Mouse (Mus musculus): ENCODE data around the gene Fhit. TPM values are rescaled to one million over a fixed set of nuclear protein-coding genes. Genes with fewer than 3 reads are reported as not detected.

Gene Fhit
- polyA plus RNA-seq, 1 experiment from 2014 or later: 5.6 TPM

DNA sequence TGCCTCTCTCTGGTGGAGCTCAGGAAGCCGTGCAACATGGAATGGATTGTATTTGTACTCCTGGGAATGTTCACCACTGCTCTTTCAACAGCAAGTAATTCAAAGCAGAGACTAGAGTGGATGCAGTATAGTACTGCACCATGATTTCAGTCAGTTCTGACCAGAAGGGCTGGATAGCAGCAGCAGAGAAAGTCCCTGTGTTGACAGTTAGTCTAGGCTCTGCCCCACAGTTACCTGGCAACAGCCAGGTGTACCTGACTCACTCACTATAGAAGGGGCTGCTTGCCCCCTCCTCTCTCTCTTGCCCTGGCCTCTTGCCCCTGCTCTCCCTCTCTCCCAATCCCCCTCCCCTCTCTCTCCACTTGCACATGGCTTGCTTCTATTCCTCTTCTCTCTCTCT, 1542.0 kb downstream of the Fhit start:
- ATAC-seq (replicated peaks; ENCODE audit: insufficient number of reproducible peaks, low FRiP score, low TSS enrichment): no peak
- Histone ChIP-seq H3K4me1 (ENCODE audit: control insufficient read depth, insufficient read depth, low read length) (no peaks in the 10 kb centered on the region), H3K27ac (ENCODE audit: low read depth, low read length) (no peak overlapping the region), H3K4me2 (no peak overlapping the region), H3K9me3 (replicated peaks; ENCODE audit: control insufficient read depth, low read length) (no peaks in the 10 kb centered on the region), H3K4me3 (ENCODE audit: low read depth, low read length) (no peak overlapping the region), H3K9ac (ENCODE audit: low read depth, low read length) (no peak overlapping the region), H3K27me3 (ENCODE audit: control insufficient read depth, insufficient read depth, low read length) (no peaks in the 10 kb centered on the region), H3K36me3 (ENCODE audit: control insufficient read depth, insufficient read depth, low read length) (no peaks in the 10 kb centered on the region)
- 50% methylated on average over 1 of the region's 1 CpGs for WGBS (ENCODE audit: insufficient replicate concordance)

DNA sequence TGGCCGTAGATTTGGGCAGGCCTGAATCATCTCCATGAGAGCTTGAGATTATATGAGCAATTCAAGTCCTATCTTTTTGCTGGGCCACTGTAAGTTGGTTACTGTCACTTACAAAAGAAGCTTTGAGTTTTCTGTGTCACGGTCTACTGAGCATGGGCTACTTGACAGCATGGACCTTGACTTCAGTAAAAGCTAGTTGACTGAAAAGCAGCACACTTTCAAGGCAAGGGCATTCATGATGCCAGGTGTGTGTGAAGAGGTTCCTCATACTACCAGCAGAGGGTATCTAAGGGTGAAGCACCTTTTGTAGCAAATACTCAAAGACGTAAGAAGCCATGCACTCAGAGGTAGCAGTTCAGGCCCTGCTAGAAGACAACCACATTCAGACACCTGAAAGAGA, 1548.7 kb downstream of the Fhit start:
- H3K27ac ChIP-seq (ENCODE audit: low read depth, low read length): no peak overlapping the region
- no peak overlapping the region for H3K9ac ChIP-seq (ENCODE audit: low read depth, low read length)
- WGBS (ENCODE audit: insufficient replicate concordance): 84% methylated on average over 3 of the region's 3 CpGs

DNA sequence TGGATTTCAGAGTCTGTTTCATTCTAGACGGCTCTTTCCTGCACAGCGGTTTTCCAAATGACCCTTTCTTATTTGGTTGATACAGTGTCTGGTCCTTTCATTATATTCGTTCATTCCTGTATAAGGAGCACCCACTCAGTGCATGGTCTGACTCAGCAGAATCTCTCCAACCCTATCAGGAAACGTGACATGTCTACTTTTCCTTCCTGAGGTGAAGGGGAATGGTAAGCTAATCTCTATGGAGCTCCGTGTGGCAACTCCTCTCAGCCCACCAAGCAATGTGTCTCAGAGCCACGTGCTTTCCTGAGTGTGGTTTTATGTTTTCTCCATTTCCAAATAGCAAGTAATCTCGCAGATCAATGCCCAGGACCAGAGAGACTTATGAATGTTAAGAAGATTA, 1552.7 kb downstream of the Fhit start:
- Histone ChIP-seq H3K4me2 (no peak overlapping the region), H3K27me3 (ENCODE audit: control insufficient read depth, insufficient read depth, low read length) (no peaks in the 10 kb centered on the region)
- no peak for ATAC-seq (replicated peaks; ENCODE audit: insufficient number of reproducible peaks, low FRiP score, low TSS enrichment)

More for the DNA sequence above, 1548.7 kb downstream of the Fhit start:
- no peaks in the 10 kb centered on the region for H3K36me3 ChIP-seq (ENCODE audit: control insufficient read depth, insufficient read depth, low read length)
- H3K4me1 ChIP-seq (ENCODE audit: control insufficient read depth, insufficient read depth, low read length): no peaks in the 10 kb centered on the region
- no peak overlapping the region for H3K4me2 ChIP-seq
- H3K4me3 ChIP-seq (ENCODE audit: low read depth, low read length): no peak overlapping the region
- H3K9me3 ChIP-seq (replicated peaks; ENCODE audit: control insufficient read depth, low read length): no peaks in the 10 kb centered on the region
- no peaks in the 10 kb centered on the region for H3K27me3 ChIP-seq (ENCODE audit: control insufficient read depth, insufficient read depth, low read length)
- ATAC-seq (replicated peaks; ENCODE audit: insufficient number of reproducible peaks, low FRiP score, low TSS enrichment): no peak

DNA sequence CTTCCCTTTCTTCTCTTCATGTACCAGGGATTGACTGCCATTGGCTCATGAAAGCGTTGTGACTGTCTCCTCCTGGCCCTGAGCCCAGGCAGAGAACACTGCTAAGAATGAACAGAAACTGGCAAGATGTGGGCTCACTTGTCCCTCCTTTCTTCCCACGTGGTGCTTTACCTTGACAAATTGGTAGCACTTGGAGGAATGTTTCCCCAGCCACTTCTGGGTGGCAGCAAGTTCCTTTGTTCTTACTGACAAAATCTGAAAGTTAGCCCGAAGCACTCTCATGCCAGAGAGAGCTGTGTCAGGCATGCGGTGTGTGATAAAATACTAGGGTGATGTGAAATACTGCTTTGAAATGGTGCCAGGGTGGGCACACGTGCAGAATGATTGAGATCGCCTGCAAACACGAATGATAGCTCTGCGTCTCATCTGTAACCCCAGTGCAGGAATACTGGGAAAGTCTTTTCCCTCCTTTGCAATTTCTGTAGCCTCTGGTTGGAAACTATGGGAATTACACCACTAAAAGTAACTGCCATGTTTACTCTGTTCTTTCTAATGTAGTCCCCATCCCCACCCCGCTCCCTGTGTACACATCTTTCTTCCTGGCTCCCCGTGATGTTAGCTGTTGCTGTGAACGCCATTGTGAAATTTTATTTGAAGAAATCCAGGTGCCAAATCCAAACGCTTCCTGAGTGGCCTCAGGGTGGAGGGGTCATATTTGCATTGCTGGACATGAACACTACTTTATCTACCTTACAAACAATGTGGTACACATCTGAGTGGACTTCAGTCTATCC, 1555.1 kb downstream of the Fhit start:
- Histone ChIP-seq H3K9me3 (replicated peaks; ENCODE audit: control insufficient read depth, low read length) (no peaks in the 10 kb centered on the region), H3K27ac (ENCODE audit: low read depth, low read length) (no peak overlapping the region), H3K4me3 (ENCODE audit: low read depth, low read length) (no peak overlapping the region), H3K4me2 (no peak overlapping the region), H3K27me3 (ENCODE audit: control insufficient read depth, insufficient read depth, low read length) (no peaks in the 10 kb centered on the region), H3K9ac (ENCODE audit: low read depth, low read length) (no peak overlapping the region), H3K36me3 (ENCODE audit: control insufficient read depth, insufficient read depth, low read length) (no peaks in the 10 kb centered on the region), H3K4me1 (ENCODE audit: control insufficient read depth, insufficient read depth, low read length) (no peaks in the 10 kb centered on the region)
- ATAC-seq (replicated peaks; ENCODE audit: insufficient number of reproducible peaks, low FRiP score, low TSS enrichment): no peak
- 71% methylated on average over 12 of the region's 12 CpGs for WGBS (ENCODE audit: insufficient replicate concordance)

More for the DNA sequence above, 1552.7 kb downstream of the Fhit start:
- 65% methylated on average over 7 of the region's 7 CpGs for WGBS (ENCODE audit: insufficient replicate concordance)
- no peak overlapping the region for H3K27ac ChIP-seq (ENCODE audit: low read depth, low read length)
- no peaks in the 10 kb centered on the region for H3K9me3 ChIP-seq (replicated peaks; ENCODE audit: control insufficient read depth, low read length)
- no peaks in the 10 kb centered on the region for H3K36me3 ChIP-seq (ENCODE audit: control insufficient read depth, insufficient read depth, low read length)
- H3K4me3 ChIP-seq (ENCODE audit: low read depth, low read length): no peak overlapping the region
- H3K9ac ChIP-seq (ENCODE audit: low read depth, low read length): no peak overlapping the region
- H3K4me1 ChIP-seq (ENCODE audit: control insufficient read depth, insufficient read depth, low read length): no peaks in the 10 kb centered on the region

DNA sequence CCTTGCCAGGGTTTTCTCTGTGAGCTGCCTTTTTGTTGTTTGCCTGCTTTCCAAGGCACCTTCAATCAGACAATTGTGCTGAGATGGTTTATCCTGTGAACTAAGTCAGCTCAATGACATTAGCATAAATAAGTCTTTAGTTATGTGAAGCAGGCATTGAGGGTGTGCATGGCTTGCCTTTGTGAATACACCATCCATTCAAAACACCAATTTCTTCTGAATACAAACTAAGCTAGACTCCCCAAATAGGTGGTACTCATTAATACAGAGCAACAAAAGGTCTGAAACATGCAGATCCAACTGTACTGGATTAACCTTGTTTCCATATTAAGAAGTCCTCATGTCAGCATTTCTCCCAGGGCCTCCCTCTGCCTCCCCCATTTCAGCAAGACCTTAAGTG, 1561.6 kb downstream of the Fhit start:
- no peak overlapping the region for H3K4me2 ChIP-seq
- no peak overlapping the region for H3K4me3 ChIP-seq (ENCODE audit: low read depth, low read length)
- no peak overlapping the region for H3K9ac ChIP-seq (ENCODE audit: low read depth, low read length)
- no peaks in the 10 kb centered on the region for H3K4me1 ChIP-seq (ENCODE audit: control insufficient read depth, insufficient read depth, low read length)
- H3K36me3 ChIP-seq (ENCODE audit: control insufficient read depth, insufficient read depth, low read length): no peaks in the 10 kb centered on the region
- no peak overlapping the region for H3K27ac ChIP-seq (ENCODE audit: low read depth, low read length)
- H3K27me3 ChIP-seq (ENCODE audit: control insufficient read depth, insufficient read depth, low read length): no peaks in the 10 kb centered on the region
- no peaks in the 10 kb centered on the region for H3K9me3 ChIP-seq (replicated peaks; ENCODE audit: control insufficient read depth, low read length)
- ATAC-seq (replicated peaks; ENCODE audit: insufficient number of reproducible peaks, low FRiP score, low TSS enrichment): no peak

DNA sequence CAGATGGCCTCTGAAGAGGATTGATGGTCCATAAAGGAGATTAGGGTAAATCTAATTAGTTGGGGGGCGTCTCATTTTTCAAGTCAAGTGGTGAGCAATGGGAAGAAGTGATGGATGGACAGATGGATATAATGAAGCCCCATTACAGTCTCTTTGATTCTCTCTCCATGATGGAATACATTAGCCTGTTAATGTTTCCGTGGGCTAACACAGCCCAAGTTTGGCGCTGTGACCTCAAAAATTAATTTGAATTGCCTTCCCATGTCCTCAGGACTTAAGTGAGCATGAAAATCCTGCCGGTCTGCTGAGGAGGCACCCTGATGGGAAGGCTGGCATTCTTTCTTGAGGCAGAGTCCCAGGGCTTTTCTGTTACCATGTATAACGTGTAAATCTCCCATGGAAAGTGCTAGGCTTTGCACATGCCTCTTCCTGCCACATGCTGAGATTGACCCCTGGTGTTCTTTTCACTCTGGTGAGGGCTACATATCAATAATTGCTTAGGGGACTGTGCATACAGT, 1564.3 kb downstream of the Fhit start:
- H3K36me3 ChIP-seq (ENCODE audit: control insufficient read depth, insufficient read depth, low read length): no peaks in the 10 kb centered on the region
- H3K4me3 ChIP-seq (ENCODE audit: low read depth, low read length): no peak overlapping the region
- no peak overlapping the region for H3K9ac ChIP-seq (ENCODE audit: low read depth, low read length)
- no peak overlapping the region for H3K4me2 ChIP-seq
- WGBS (ENCODE audit: insufficient replicate concordance): 56% methylated on average over 5 of the region's 5 CpGs
- no peak overlapping the region for H3K27ac ChIP-seq (ENCODE audit: low read depth, low read length)
- no peaks in the 10 kb centered on the region for H3K27me3 ChIP-seq (ENCODE audit: control insufficient read depth, insufficient read depth, low read length)
- no peak for ATAC-seq (replicated peaks; ENCODE audit: insufficient number of reproducible peaks, low FRiP score, low TSS enrichment)
- no peaks in the 10 kb centered on the region for H3K4me1 ChIP-seq (ENCODE audit: control insufficient read depth, insufficient read depth, low read length)
- H3K9me3 ChIP-seq (replicated peaks; ENCODE audit: control insufficient read depth, low read length): no peaks in the 10 kb centered on the region

DNA sequence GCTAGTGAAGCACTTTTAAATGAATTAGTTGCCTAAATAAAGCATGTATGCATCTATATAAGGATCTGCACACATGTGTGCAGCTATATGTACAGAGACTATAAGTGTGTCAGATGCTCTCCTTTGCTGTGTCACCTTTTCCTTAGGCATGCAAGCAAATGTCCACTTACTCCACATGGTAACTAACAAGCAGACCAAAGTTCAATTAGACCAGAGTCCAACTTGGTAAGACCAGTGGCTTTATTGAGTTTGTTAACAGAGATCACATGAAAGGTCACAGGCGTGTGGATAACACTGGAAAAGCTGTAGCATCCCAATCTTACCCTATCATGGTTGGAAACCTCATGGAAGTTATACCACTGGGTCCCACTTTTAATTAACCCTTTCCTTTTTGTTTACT, 1572.7 kb downstream of the Fhit start:
- H3K4me2 ChIP-seq: no peak overlapping the region
- ATAC-seq (replicated peaks; ENCODE audit: insufficient number of reproducible peaks, low FRiP score, low TSS enrichment): no peak
- WGBS (ENCODE audit: insufficient replicate concordance): 74% methylated on average over 1 of the region's 1 CpGs
- H3K4me1 ChIP-seq (ENCODE audit: control insufficient read depth, insufficient read depth, low read length): no peaks in the 10 kb centered on the region
- H3K9me3 ChIP-seq (replicated peaks; ENCODE audit: control insufficient read depth, low read length): no peaks in the 10 kb centered on the region
- H3K27ac ChIP-seq (ENCODE audit: low read depth, low read length): no peak overlapping the region
- H3K27me3 ChIP-seq (ENCODE audit: control insufficient read depth, insufficient read depth, low read length): no peaks in the 10 kb centered on the region
- no peak overlapping the region for H3K9ac ChIP-seq (ENCODE audit: low read depth, low read length)
- H3K4me3 ChIP-seq (ENCODE audit: low read depth, low read length): no peak overlapping the region
- H3K36me3 ChIP-seq (ENCODE audit: control insufficient read depth, insufficient read depth, low read length): no peaks in the 10 kb centered on the region

DNA sequence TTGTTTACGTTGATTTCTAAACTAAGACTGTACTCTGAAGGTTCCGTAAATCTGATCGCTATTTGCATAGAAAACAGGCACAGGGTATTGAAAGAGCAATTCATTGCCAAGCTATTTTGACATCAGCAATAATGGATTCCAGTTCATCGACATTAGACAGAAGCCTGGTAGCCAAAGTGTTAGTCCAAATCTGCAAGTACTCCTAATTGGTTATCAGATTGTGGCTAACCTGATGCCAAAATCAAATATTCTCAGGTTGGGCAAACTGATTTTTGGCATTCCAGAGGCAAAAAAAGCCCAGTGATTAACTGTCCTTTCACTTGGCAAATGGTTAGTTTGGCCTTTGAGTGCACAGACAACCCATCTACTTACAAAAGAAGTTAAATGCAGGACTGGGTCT, 1573.9 kb downstream of the Fhit start:
- no peaks in the 10 kb centered on the region for H3K36me3 ChIP-seq (ENCODE audit: control insufficient read depth, insufficient read depth, low read length)
- no peak overlapping the region for H3K9ac ChIP-seq (ENCODE audit: low read depth, low read length)
- H3K27me3 ChIP-seq (ENCODE audit: control insufficient read depth, insufficient read depth, low read length): no peaks in the 10 kb centered on the region
- no peak overlapping the region for H3K27ac ChIP-seq (ENCODE audit: low read depth, low read length)
- H3K4me3 ChIP-seq (ENCODE audit: low read depth, low read length): no peak overlapping the region
- no peak for ATAC-seq (replicated peaks; ENCODE audit: insufficient number of reproducible peaks, low FRiP score, low TSS enrichment)
- no peaks in the 10 kb centered on the region for H3K4me1 ChIP-seq (ENCODE audit: control insufficient read depth, insufficient read depth, low read length)
- WGBS (ENCODE audit: insufficient replicate concordance): 87% methylated on average over 4 of the region's 4 CpGs
- no peak overlapping the region for H3K4me2 ChIP-seq
- no peaks in the 10 kb centered on the region for H3K9me3 ChIP-seq (replicated peaks; ENCODE audit: control insufficient read depth, low read length)
